Mouse (Mus musculus): ENCODE measurements around the gene Fnbp4.
A peak's percentile ranks its signal among the peaks of the same experiment; 100 is the strongest.
"Not testable (repeated sequence)": the region's sequence is repeated elsewhere in the genome, so short reads cannot be mapped to it uniquely, and the experiment has no call there.

The Fnbp4 gene

GRCm38 (mm10) chr2:90782901-90783486 lies 37.8 kb downstream of the Fnbp4 start:
- DNase-seq (ENCODE audit: low spot score in 2 of 2) = peak in 1 of 2 experiments; percentile 65

DNA sequence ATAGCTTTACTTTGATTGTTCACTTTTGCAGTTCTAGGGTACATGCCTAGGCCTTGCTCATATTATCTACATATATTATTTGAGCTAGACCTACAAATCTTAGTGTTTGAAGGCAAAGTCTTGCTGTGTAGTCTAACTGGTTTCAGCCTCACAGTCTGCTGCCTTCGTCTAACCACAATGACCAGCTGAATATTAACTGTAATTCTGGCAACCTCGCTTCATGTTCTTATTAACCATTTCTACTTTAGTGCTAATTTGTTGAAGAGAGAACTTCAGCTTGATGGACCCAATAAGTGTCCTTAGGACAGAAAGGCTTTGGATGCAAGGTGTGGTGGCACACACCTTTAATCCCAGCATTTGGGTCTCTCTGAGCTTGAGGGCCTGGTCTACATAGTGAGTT lies 43.0 kb downstream of the Fnbp4 start:
- DNase-seq (ENCODE audit: low spot score in 2 of 2) = no peak

GRCm38 (mm10) chr2:90808241-90809126 lies 63.3 kb downstream of the Fnbp4 start:
- no peak for DNase-seq (ENCODE audit: low spot score in 2 of 2)

DNA sequence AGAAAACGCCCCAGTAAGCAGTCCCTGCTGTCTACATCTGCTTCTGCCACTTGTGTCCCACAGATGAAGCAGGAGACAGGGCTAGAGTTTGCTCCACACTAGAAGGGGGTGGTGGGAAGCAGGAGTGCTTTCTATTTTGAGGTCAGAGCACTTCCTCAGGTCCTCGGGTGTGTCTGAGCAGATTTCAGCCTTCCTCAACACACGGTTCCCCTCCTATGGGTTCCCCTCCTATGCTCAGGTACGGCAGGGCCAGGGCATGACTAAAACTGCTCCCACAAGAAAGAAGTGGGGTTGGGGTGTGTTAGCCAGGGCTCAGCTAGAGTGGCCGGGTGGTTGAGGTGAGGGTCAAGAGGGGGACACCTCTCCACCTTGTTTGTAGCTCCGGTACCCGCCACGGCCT lies 65.6 kb downstream of the Fnbp4 start:
- DNase-seq (ENCODE audit: low spot score in 2 of 2) = no peak

DNA sequence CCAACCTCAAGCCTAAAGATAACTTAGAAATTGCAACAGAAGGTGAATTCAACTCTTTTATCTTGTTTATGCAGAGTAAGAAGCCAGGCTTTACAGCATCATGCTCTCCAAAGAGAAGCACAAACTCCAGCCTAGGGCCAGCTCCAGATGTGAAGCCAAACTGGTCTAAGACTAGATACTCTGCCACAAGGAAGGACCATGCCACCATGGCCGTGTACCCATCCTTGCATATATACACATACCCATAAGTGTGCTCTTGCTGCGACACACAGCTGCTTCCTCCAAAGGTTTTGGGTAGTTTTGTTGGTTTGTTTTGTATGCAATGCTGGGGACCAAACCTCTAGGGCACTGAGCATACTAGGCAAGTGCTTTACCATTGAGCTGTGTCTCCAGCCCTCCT lies 70.1 kb downstream of the Fnbp4 start:
- DNase-seq (ENCODE audit: low spot score in 2 of 2) = no peak

GRCm38 (mm10) chr2:90816144-90816543 lies 71.0 kb downstream of the Fnbp4 start:
- no peak for DNase-seq (ENCODE audit: low spot score in 2 of 2)

DNA sequence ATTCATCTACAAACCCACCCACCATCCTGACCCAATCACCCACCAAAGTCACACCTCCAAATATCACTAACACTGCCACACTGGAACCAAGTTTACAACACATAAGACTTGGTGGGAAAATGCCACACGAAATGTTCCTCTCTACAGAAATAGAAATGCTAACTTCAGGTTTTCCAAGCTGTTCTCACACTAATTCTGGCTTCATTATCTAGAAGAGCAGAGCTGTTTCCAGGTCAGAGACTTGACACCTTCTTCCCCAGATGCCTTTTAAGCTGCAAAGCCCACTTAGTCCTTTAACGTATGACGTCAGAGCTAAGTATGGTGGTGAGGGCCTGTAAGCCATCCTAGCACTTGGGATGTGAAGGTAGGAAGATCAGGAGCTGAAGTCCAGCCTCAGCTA lies 73.5 kb downstream of the Fnbp4 start:
- DNase-seq (ENCODE audit: low spot score in 2 of 2) = no peak

DNA sequence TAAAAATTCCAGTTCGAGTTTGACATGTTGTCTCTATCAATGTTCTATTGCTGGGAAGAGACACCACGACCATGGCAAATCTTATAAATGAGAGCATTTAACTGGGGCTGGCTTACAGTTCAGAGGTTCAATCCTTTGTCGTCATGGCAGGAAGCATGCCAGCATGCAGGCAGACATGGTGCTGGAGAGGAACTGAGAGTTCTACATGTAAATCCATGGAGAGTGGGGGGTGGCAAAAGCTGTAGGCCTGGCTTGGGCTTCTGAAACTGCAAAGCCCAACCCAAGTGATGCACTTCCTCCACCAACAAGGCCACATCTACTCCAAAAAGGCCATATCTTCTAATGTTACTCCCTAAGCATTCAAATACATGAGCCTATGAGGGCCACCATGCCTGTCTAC lies 75.7 kb downstream of the Fnbp4 start:
- no peak for DNase-seq (ENCODE audit: low spot score in 2 of 2)

- no peak for DNase-seq (ENCODE audit: low spot score in 2 of 2)
Observed at GRCm38 (mm10) chr2:90822978-90823377, 77.8 kb downstream of the Fnbp4 start.

- DNase-seq (ENCODE audit: low spot score in 2 of 2) = no peak
Observed at GRCm38 (mm10) chr2:90823781-90824180, 78.6 kb downstream of the Fnbp4 start.

GRCm38 (mm10) chr2:90824528-90824927 lies 79.4 kb downstream of the Fnbp4 start:
- not testable (repeated sequence) for DNase-seq (ENCODE audit: low spot score in 2 of 2)

GRCm38 (mm10) chr2:90825515-90826172 lies 80.5 kb downstream of the Fnbp4 start:
- DNase-seq (ENCODE audit: low spot score in 2 of 2) = no peak

DNA sequence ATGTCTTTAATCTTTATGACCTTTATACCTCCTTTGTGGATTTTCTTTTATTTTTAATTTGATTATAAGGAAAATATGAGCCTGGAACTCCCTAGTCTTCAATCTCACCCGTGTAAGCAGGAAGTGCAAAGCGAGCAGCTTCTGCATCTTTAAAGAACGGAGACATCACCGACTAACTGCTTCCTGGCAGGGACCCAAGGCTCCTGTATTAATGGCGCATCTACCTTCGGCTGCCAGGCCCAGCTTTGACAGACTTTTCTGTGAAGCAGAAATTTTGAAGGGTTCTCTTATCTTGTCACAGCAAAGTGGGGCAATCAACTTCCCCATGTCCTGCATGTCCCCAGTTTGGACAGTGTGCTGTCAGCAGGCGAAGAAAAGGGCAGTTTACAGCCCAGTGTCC lies 83.6 kb downstream of the Fnbp4 start:
- DNase-seq (ENCODE audit: low spot score in 2 of 2) = peak in 1 of 2 experiments; percentile 23
